Mouse (Mus musculus) urinary bladder, postnatal 25 days (tissue): ENCODE results near the gene Itih5.
A peak's percentile ranks its signal among the peaks of the same experiment; 100 is the strongest.

Source experiments
- DNase-seq: peaks from one replicate; pipeline ENCODE4 v3.0.0; 2022; ENCODE audit warnings: low spot score

Itih5 gene

DNA sequence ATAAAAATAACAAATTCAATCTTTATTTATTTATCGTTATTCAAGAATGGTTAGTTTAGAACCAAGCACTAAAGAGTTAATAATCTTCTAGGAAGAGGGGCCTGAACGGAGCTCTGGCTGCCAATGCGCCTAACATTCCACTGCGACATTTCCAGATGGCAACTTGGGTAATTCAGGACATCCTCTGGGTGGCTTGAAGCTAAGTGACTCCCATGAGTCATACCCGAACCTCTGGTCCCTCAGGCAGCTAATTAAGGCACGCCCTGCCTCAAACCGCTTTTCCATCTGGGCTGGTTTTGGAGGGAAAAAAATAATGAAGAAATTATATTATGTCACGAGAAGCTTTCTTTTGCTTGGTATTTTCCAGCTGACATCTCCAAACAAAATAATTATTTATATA lies 14.6 kb downstream of the Itih5 start:
- DNase-seq: no peak

DNA sequence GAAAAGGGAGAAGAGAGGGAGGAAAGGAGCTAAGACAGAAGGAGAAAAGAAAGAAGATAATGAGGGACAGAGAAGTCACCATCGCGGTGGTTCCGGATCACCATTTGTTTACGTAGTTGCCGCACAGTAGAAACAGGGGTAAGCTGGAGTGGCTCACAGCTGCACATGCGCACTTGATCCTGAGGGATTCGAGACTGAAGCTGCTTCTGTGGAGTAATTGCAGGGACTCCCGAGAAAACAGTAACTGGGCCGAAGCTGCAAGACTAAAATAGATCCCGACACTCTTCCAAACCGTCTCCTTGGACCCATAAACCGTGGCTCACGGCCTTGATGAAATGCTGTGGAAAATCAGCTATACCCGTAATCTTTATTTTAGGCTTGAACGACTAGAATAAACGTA lies 16.6 kb downstream of the Itih5 start:
- DNase-seq: no peak

DNA sequence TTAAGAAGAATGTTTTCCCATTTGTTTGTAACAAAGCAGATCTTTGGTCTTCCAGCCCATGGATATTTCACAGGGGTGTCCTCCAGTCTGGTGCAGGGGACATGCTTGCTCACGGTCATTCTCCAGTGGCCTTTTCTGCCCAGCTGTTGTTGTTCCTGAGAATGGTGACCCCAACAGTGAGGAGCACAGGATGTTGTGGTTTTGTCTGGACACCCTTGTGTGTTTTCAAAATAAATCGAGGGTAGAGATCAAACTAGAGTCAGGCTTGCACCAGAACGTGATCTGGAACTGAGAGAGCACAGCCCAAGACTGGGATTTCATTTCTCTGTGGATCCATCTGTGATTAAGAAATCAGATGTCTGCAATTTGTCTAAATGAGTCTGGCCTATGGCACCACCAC lies 40.2 kb downstream of the Itih5 start:
- DNase-seq: no peak

DNA sequence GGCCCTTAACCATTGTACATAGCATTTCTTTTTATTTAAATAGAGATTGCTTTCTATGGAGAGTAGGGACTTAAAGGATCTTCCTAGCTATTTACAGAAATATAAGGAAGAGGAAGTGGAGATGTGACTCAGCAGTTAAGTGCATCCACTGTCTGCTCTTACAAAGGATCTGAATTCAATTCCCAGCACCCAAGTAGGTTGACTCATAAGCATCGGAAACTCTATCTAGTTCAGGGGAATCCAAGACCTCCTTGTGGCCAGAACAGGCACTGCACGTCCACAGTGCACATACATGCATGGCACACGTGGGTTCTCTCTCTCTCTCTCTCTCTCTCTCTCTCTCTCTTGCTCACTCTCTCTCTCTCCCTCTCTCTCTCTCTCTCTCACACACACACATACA lies 41.8 kb downstream of the Itih5 start:
- no peak for DNase-seq

DNA sequence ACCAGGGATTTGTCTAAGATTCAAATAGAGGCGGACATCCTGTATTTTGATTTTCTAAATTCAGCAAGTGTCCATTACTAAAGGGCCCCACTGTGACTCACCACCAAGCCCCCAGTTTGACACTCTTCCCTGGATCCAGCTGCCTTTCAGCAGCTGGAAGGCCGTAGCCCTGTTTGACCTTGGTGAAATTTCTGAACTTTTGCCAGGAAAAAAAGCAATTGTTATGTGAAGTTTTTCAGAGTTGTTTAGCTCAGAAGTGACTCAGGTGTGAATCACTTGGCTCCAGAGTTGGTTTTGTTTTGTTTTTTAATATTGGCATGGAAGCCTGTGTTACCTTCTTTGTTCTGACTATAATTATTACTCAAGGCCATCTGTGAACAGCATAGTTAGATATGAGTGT lies 46.0 kb downstream of the Itih5 start:
- DNase-seq: no peak

DNA sequence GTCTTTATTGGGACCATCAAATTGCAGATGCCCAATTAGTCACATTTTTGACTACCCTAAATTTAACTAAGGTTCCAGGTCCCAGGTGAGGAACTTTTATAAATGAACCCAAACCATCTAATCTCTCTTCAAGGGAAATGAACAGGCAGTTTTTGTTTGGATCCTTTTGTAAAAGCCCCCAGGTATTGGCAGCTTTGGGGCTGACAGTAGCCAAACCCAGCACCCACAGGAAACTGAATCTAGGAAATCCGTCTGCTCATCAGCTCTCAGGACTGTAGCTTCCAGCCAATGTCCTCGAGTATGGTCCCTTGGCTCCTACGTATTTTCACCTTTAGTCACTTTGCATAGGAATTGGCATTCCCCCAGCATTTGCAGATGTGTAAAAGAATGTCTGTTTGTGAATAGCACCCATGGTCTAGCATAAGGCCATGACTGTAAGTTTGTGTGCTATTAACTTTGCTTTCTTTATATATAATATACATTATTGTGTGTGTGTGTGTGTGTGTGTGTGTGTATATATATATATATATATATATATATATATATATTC lies 47.4 kb downstream of the Itih5 start:
- DNase-seq: no peak

DNA sequence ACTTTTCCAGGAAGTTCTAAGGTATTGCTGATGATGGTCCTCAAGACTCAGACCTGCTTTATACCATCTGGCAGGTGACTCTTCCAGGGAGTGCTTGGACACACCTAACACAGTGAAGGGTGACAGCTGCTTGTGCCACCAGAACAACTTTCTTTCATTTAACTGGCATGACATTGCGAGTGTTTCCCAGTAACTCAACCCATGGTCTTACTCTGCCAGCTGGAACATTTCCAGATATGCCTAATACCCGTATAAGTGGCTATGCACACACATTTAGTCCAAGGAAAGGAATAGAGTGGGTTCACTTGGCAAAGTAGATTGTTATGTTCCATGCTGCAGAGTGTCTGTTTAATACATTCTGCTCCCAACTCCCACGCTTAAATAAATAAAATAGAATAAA lies 50.9 kb downstream of the Itih5 start:
- no peak for DNase-seq

DNA sequence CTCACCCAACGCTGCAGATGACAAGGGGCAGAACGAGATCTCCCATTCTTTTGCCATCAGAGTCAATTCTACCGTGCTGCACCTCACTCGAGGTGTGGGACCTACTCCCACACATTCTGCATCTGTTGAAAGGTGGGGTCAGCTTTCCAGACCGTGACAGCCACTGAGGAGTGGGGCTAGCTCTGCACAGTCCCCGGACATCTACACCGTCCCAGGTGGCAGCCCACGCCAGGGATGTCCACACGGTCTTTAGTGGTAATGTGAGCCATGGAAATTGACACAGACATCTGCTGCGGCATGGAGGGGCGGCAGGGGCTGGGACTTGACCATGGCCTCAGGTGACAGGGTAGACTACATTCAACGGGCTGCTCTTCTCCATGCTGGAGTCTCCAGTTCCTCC lies 60.1 kb downstream of the Itih5 start:
- DNase-seq: no peak

DNA sequence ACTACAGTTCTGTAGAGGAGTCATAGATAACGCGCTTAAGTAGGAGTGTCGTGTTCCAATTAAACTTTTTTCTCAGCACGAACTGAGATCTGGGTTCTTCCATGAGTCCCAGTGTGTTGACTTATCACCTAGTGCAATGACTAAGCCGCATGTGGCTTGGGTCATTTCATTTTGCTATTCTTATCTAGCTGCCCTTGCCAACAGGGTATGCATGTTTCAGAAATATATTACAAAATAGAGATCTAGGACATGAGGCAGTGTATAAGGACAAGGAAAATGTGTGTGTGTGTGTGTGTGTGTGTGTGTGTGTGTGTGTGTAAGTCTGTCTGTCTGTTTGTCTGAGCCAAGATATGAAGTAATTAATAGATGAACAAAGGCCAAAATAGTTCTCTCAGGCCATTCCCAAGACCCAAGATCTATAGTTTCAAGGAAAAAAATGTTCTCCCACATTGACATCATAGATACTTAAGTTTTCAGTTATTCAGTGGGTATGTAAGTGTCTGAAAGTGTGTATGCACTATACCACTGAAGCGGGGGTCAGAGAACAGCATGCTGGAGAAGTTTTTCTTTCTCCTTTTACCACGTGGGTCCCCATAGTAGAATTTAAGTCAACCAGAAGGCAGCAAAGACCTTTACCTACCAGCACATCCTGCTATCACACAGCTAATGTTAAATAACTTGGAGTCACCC lies 62.6 kb downstream of the Itih5 start:
- no peak for DNase-seq

DNA sequence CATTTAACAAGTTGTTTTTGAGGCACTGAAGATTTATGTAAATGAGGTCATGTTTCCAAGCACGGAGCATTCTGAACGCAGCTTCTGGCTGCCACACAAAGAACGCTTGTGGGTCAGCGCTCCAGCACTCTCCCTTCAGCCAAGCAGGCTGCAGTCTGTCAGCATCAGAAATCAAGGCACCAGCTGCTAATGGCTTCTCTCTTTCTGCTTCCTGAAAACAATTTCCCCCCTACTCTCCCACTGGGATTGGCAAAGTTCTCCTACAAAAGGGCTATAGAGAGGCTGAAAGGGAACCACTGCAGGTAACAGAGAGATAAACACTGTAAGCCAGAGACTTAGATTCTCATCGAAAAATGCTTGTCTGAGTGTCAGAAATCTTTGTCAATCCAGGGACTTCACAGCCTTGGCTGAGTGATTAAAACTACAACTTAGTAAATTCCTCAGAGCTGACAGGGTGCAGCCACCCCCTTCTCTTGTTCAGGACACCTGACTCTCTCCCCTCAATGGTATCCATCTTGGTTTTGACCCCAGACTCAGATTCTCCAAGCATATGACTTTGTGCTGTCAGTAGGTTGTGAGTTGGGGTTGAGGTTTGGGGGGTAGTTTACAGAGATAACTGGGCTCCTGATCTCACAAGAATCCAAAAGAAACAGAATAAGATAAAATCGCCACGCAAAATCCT lies 63.3 kb downstream of the Itih5 start:
- no peak for DNase-seq

DNA sequence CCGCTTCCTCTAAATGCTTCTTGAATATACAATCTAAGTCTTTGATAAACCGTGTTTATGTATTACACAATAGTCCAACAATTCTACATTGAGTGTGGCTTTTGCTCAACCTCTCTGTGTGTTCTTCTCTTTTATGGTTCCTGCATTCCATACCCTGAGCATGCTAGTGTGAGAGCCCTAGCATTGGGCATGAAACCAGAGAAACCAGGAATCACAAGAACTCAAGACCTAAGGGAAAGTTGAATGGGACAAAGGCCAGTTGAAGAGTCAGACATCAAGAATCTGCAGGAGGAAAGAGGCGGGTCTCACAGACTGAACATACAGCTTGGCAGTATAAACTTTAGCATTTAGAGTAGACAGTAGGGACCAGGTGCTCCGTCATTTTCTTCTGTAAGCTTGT lies 68.5 kb downstream of the Itih5 start:
- no peak for DNase-seq

DNA sequence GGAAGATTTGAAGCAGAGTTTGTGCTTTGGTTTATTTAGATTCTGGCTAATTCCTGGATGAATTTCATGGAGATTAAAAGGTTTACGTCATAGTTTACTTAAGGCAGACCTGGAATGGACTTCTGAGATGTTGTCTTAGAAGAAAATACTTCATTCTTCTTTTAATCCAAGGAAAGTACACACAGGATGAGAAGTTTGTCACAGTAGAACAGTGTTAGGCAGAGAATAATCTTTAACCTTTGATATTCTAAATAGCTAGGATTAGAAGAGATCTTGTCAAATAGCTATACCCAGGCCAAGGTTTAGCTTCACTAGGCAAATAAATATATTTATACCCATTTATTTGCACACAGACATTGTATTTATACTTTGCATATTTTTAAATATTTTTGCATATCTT lies 73.5 kb downstream of the Itih5 start:
- DNase-seq: no peak

DNA sequence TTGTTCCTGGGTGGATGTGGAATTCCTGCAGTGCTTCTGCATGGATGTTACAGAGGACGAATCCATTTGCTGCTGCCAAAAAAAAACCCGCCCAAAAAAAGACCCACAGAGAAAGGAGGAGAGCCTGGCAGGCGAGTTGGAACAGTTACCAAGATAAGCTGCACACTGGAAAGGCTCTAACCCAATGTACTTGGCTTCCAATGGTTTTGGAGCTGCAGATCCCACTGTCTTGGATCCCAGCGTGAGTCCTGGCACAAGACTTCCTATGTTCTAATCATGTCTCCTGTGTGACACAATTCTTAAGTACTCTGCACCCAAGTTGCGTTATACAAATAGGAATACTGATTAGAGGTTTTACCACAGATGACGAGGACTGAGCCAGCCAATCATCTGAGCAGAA lies 78.6 kb downstream of the Itih5 start:
- no peak for DNase-seq

DNA sequence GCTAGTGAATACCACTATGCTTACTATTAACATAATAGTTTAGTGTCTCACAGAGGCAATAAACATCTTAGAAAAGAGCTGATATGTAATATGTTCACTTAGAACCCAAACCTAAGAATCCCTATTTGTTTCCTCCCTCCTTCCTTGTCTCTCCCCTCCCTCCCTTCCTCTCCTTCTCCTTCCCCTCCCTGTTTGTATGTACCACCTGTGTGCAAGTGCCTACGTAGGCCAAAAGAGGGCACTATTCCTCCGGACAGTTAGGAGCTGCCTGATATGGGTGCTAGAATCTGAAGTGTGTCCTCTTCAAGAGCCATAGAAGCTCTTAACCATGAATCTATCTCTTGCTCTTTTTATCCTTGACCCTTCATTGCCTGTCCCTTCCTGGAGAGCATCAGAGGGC lies 83.2 kb downstream of the Itih5 start:
- no peak for DNase-seq

DNA sequence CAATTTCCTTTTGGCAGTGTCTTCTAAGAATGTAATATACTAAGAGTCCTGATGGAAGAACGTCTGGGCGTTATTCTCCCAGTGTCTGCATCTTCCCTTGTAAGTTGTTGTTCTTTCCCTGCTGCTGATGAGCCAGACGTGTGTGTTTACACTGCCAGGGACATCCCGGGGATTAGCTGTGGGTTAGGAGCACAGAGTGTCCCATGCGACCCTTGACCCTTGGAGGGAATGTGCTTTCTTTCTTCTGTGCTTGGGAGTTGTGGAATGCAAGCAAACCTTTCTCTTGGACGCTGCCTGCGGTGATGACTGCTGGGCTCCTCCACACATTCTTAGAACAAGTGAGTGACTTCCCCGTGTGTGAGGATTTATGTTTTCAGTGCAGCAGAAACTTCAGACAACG lies 89.6 kb downstream of the Itih5 start:
- peak; percentile 14 for DNase-seq

DNA sequence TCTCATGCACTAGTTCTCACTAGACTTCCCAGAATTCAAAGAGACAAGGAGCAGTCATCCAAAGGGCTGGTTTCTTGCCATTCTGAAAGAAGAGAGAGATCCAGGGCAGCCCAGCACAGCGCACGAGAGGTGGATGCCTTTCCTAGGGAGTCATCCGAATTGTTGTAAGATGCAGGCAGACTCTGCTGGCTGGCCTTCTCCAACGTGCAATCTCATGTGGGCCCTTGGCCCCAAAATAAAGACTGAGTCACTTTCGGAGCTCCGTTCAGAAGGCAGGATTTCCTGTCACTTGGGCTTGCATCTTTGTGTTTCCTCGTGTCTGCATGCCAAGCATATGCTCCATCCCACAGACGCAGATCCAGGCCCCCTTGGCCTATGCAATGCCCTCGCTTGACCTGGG lies 97.1 kb downstream of the Itih5 start:
- DNase-seq: peak; percentile 14

DNA sequence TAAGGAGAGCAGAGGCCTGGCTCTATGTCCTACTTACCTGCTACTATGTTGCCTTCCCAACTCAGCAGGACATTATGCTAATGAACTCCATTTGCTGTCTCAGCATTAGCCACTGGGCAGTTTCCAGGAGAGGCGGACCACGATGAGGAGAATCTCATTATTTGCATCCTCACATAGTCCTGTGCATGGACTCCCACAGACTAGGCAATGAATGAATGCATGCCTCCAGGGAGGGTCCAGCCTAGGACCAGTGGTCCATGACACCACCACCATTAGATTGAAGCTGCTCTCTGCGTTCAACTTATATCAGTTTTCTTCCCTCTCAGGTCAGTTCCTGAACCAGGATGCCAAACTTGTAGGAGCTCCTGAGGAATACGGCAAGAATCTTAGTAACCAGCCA lies 97.6 kb downstream of the Itih5 start:
- DNase-seq: no peak

DNA sequence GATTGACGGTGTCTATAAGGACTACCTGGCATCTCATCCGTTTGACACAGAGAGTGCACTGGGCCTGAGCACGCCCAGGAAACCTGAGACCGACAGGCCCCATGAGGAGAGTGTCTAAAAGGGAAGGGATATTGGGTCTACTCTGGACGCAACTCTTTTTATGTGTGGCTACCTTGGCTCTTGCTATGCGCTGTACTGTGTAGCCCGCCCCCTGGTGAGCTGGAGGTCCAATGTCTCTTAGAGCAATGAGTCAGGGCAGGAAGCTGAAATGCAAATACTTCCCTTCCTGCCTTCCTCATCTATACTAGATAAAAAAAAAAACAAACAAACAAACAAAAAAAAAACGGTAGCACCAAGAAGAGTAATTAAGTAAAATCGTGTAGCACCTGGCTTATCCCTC lies 98.1 kb downstream of the Itih5 start:
- no peak for DNase-seq

DNA sequence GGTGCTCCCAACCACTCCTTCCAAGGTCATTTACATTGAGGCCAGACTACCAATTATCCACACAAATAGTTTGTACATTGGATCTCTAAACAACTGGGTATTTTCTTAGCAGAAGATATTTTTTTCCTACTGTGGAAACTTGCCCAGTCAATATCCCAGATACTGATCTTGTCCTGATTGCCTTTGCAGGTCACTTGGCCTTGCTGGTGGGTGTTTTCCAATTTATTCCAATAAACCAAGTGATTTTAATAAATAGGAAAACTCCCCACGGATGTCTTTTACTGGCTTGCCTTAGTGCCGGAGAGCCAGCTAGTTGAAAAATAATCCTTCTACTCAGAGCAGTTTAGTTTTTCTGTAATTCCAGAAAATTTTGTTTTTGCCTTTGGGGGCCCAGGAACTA lies 98.6 kb downstream of the Itih5 start:
- DNase-seq: no peak

DNA sequence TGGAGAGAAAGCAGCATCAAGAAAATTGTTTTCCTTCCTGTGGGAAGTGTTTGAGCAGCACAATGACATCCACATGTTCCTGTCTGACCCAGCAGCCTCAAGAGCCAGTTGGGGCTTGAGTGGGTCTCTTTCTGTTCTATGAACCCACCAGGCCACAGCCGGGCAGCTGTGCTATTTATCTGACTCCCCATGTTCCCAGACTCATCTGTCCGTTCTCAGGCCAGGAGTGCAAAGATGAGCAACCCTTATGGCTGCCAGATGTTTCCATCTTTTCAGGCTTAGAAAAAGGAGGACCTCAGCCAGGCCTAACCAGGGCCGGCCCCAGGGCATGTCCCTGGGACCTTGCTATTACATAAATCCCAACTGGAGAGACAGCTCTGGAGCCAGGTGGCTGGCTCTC lies 100.0 kb downstream of the Itih5 start:
- no peak for DNase-seq

DNA sequence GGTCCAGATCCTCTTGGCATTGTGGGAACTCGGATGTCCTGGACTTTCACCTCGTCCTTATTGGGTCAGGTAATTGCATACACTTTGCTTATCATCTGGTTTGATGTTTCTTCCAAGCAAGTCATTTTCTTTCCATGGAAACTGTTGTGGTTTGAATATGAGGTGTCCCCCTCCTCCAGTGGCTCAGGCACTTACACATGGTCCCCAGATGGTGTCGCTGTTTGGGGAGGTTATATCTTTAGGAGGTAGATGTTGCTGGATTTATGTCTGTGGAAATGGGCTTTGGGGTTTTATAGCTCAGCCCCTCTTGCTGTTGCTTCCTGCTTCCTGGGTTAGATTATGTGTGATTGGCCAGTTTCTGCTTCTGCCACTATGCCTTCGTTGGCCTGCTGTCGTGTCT lies 103.6 kb downstream of the Itih5 start:
- DNase-seq: no peak

DNA sequence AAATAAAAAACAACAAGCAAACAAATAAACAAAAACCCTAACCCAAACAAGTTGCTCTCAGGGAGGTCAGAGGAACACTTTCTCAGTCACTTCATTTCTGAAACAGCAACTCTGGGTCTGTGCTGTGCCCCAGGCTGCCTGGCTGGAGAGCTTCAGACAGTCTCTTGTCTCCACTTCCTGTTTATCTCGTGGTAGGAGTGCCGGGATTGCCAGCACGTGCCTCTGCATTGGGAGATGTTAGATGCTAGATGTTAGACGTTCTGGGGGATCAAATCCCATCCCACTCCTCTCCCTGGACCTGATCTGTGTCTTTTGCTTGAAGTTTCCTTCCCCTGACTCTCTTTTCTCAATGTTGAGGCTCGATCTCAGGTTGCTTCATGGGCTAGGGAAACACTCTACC lies 104.9 kb downstream of the Itih5 start:
- no peak for DNase-seq

DNA sequence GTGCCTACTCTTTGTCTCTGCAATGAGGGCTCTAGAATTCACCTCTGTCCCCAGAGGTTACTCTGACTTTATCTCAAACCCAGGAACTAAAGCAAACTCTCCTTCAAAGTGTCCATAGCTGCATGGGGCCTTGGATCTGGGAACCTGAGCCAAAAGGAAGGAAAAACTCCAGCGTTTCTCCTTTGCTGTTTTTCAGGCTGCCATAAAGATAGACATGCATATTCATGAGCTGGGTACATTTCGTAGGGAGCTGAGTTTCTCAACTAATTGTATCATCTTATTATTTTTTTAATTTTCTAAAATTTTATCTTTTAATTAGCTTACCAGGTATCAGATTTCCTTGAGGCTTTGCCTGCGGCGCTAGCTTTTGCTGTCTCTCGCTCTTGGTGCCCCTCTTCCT lies 106.7 kb downstream of the Itih5 start:
- DNase-seq: no peak

DNA sequence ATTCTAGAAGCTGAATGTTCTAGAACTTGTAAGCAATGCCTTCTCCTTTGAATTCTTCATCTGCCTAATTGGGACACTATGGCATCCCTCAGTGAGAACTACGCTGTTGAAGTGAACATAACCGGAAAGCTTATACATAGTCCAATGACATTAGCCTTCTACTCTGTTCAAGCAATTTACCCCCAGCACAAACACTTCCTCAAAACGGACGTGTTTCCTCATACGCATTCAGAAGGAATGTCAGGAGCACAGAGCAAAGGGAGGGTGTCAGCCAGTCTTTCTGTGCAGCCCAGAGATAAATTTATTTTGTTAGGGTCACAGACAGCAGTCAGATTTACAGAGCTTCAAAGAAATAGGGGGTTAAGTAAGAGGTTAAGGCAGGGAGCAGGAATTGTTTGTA lies 108.0 kb downstream of the Itih5 start:
- no peak for DNase-seq
